Mouse (Mus musculus): ENCODE data around the gene Armc3.

The Armc3 gene

DNA sequence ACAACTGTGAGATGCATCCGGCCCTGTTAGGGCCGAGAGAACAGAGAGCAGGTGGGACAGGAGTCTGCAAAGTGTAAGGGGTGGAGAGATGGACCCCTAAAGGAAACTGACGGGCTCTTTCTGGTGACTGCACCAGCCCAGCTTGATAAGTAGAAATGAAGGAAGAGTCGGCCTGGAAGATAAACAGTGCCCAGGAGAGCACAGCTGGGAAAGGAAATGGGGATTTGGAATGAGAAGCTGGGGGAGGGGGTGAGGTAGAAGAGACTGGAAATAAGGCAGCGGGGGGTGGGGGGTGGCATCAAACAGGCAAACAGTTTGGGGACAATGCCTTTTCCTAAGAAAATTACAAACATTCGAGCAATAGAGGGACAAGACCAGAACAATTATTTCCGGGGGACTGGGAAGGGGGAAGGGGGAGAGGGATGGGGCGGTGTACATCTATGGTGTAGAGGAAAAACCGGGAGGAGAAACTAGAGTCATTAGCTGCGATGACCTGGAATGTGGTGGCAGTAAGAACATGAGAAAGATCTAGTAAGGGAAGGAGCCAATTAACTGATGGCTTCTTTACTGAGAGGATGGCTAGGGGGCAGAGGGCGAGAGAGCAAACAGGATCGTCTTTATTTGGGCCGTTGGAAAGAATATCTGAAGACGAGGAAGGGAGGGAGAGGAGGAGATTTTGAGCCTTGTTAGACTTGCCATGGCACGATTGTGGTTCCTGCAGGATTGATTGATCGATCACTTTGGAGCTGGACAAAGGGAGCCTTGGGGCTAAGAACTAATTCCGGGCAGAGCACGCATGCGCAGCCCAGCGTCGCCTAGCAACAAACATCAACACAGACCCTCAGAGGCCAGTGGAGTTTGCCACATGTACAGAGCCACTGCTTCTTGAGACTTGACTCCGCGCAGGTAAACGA, at the start of gene Armc3:
Gene Armc3, plus strand, starts transcription at position 851 of the 914 bp plus-strand sequence.
- peak; percentile 96 for DNase-seq (ENCODE audit: low spot score)

- DNase-seq (ENCODE audit: low spot score) = no peak
Measured at GRCm38 (mm10) chr2:19152687-19153086, 46.4 kb upstream of the Armc3 start.

- peak; percentile 51 for DNase-seq (ENCODE audit: low spot score)
Measured at GRCm38 (mm10) chr2:19156176-19156575, 42.9 kb upstream of the Armc3 start.

GRCm38 (mm10) chr2:19159539-19159938, 39.6 kb upstream of the Armc3 start:
- DNase-seq (ENCODE audit: low spot score) = no peak

DNA sequence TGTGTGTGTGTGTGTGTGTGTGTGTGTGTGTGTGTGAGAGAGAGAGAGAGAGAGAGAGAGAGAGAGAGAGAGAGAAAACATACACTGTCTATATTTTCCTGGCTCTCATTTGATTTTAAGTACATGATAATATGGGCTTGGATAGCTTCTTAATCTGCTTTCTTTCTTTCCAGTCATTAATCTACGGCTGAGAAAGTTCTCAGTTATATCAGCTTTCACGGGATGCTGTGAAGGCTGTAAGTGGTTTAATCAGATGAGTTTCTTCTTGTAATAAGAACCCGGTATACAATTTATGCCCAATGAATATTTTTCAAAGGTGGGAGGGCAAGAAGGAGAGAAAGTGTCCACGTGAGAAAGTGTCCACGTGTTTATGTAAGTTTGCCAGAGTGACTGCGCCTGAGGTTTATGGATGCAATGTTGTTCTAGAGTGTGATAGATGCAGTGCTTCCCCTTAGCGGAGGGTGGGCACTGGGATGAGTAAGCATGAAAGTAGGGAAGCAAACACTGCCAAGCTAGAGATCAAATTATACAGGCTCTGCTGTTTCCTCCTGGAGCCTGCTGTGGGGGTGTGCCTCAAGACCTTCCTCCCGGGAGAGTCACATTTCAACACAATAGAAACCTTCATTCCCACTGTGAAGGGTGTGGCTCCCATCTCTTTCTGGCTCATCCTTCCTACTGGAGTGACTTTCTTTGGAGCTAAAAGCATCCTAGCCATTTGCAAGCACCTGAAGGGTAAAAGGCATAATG, 38.6 kb upstream of the Armc3 start:
- DNase-seq (ENCODE audit: low spot score) = no peak

- no peak for DNase-seq (ENCODE audit: low spot score)
Measured at GRCm38 (mm10) chr2:19164234-19164633, 34.9 kb upstream of the Armc3 start.

GRCm38 (mm10) chr2:19176827-19177236, 22.3 kb upstream of the Armc3 start:
- DNase-seq (ENCODE audit: low spot score) = no peak

- DNase-seq (ENCODE audit: low spot score) = peak; percentile 7
Measured at GRCm38 (mm10) chr2:19199366-19199853, 308 bp downstream of the Armc3 start.

- no peak for DNase-seq (ENCODE audit: low spot score)
Measured at GRCm38 (mm10) chr2:19200112-19200511, 1.0 kb downstream of the Armc3 start.

DNA sequence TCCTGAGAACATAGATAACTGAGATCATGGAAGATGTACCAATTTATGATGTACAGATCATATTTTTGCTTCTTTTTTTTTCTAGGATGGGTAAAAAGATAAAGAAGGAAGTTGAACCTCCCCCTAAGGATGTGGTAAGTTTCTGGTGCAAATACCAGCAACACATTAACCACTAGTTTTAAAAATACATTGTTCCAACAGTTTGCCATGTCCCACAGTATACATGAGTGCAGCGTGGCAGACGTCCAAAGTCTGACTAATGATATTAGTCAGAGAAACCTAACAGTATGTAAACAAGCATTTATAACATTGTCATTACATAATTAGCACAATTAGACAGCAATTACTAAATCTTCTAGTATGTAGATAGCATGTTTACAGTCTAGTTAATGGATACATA, 2.6 kb downstream of the Armc3 start:
- no peak for DNase-seq (ENCODE audit: low spot score)

DNA sequence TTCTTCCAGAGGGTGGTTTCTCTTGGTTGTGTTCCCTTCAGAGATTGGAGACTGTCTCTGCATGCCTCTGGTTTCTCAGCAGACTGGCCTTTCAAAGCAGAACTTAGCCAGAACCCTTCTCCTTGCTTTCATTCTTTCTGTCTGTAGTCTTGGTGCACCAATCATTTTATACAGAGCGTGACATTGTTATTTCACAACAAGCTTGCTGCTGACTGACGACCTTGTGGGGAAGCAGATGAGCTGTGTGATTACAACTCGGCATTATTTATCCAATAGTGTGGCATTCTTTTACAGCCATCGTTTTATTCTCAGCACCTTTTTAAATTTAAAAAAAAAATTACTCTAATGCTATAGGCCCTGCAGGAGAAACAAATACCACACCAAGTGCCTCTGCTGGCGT, 35.2 kb downstream of the Armc3 start:
- no peak for DNase-seq (ENCODE audit: low spot score)

GRCm38 (mm10) chr2:19235193-19235592, 36.1 kb downstream of the Armc3 start:
- DNase-seq (ENCODE audit: low spot score) = no peak

DNA sequence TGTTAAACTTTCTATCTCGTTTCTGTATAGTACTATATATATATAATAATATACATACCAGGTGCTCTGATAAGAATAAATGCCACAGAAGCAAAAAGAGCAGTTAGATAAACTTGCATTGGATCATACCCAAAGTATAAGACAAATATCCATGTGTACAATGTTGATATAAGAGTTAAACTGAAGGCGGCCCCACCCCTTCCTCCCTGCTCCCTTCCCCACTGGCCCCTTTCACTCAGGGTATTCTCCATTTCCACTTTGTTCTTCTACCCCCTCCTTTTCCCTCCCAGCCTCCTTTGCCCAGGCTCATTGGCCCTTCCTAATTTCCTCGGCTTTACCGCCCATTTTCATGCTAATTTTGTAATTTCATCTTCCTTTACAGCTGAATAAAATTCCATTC, 36.5 kb downstream of the Armc3 start:
- no peak for DNase-seq (ENCODE audit: low spot score)

- DNase-seq (ENCODE audit: low spot score) = no peak
Measured at GRCm38 (mm10) chr2:19238771-19239170, 39.7 kb downstream of the Armc3 start.

- no peak for DNase-seq (ENCODE audit: low spot score)
Measured at GRCm38 (mm10) chr2:19249611-19250010, 50.5 kb downstream of the Armc3 start.

DNA sequence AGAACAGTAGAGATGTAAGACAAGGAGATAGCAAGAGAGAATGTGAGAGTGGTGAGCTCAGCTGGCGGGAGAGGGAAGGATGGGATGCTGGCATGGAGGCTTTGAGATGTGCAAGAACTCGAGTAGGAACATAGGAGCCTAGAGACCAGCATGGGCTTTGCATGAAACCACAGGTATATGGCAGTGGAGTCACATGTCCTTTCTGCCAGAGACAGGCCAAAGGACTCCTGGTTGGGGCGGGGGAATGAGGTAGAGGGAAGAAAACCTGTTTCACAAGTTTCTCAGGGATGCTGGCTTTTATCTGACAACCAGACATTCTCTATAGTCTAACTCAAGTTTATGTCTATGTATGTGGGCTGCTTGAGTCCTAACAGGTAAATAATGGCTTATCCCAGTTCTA, 55.9 kb downstream of the Armc3 start:
- no peak for DNase-seq (ENCODE audit: low spot score)

DNA sequence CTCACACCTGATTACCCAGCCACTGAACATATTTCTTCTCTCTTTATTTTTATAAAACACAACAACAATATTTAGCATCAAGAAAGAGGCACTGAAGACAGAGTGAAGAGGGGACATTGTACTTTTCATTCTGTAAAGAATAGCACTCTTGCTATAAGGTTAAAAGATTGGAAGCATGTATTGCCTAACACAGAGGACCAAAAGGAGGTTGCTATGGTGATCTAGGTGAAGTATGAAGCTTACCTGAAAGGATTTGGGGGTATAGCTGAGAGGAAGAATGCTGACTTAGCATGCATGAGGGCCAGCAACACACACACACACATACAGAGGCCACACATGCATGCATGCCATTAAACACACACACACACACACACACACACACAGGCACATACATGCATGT, 58.2 kb downstream of the Armc3 start:
- DNase-seq (ENCODE audit: low spot score) = no peak

GRCm38 (mm10) chr2:19260399-19260798, 61.3 kb downstream of the Armc3 start:
- no peak for DNase-seq (ENCODE audit: low spot score)

DNA sequence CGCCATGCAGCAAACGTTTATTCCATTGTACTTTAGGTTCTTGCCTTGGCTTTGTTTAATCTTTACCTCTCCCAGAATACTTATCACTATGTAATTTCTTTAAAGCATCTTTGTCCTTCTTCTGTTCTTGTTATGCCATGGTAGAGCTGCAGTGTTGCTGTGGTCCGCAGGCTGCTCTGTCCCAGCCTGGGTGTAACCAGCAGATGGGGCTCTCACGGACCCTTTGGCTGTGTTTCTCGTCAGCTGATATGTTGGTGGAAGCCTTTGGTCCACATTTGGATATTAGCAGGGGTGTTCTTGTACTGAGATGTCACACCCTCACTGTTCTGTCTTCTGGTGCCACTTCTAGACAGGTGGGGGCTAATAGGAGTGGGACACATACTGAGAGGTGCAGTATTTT, 64.3 kb downstream of the Armc3 start:
- DNase-seq (ENCODE audit: low spot score) = peak; percentile 29

- DNase-seq (ENCODE audit: low spot score) = no peak
Measured at GRCm38 (mm10) chr2:19265834-19266233, 66.7 kb downstream of the Armc3 start.

GRCm38 (mm10) chr2:19267396-19267795, 68.3 kb downstream of the Armc3 start:
- DNase-seq (ENCODE audit: low spot score) = no peak

DNA sequence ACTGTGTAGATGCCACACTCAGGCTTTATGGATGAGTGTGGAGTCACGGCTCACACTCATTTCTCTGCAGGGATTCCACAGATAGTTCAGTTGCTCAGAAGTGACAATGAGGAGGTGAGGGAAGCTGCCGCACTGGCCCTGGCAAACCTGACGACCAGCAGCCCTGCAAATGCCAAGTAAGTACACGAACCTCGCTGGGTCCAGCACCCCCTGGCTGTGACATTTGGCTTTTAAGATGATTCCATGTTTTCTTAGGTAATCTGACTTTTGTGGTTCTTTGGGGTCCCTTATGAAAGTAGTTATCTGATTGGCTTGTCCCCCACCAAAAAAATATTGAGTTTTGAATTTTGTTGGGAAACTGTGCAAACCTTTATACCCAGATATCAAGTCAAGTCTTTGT, 70.9 kb downstream of the Armc3 start:
- no peak for DNase-seq (ENCODE audit: low spot score)

GRCm38 (mm10) chr2:19270709-19271120, 71.6 kb downstream of the Armc3 start:
- no peak for DNase-seq (ENCODE audit: low spot score)

All from embryo, embryonic 10 days (tissue).